Mouse (Mus musculus): ENCODE measurements at regions not wholly inside any gene's neighbourhood (a gene's known extent, or its start where the extent isn't known, plus 50 kb on each side); places are given as distances from the start of the nearest gene placed in this dataset. TPM values are rescaled to one million over a fixed set of nuclear protein-coding genes. Genes with fewer than 3 reads are reported as not detected.

GRCm38 (mm10) chr12:42137764-42138163, 651.5 kb upstream of the Lrrn3 start:
- Histone ChIP-seq H3K4me1 (peaks cover 11% of the 10 kb centered on the region), H3K9me3 (replicated peaks) (no peaks in the 10 kb centered on the region), H3K9ac (replicated peaks) (no peak overlapping the region), H3K27ac (replicated peaks) (no peak overlapping the region), H3K4me2 (no peak overlapping the region), H3K36me3 (no peaks in the 10 kb centered on the region), H3K27me3 (replicated peaks) (no peaks in the 10 kb centered on the region), H3K4me3 (replicated peaks) (no peak overlapping the region)
- 19% methylated on average over 5 of the region's 5 CpGs for WGBS
- no peak for ATAC-seq (ENCODE audit: low FRiP score)

- H3K4me1 ChIP-seq, result no peaks in the 10 kb centered on the region
- no peaks in the 10 kb centered on the region for H3K9me3 ChIP-seq (replicated peaks)
- no peaks in the 10 kb centered on the region for H3K36me3 ChIP-seq
- no peak overlapping the region for H3K4me3 ChIP-seq (replicated peaks)
- no peaks in the 10 kb centered on the region for H3K27me3 ChIP-seq (replicated peaks)
- H3K27ac ChIP-seq (replicated peaks), result no peak overlapping the region
- no peak overlapping the region for H3K9ac ChIP-seq (replicated peaks)
- 42% methylated on average over 1 of the region's 1 CpGs for WGBS
- no peak for ATAC-seq (ENCODE audit: low FRiP score)
- no peak overlapping the region for H3K4me2 ChIP-seq
These were observed 614.0 kb upstream of the Lrrn3 start for GRCm38 (mm10) chr12:42100189-42100588.

- Histone ChIP-seq H3K9ac (replicated peaks) (no peak overlapping the region), H3K36me3 (no peaks in the 10 kb centered on the region), H3K4me1 (no peaks in the 10 kb centered on the region), H3K4me3 (replicated peaks) (no peak overlapping the region), H3K27me3 (replicated peaks) (no peaks in the 10 kb centered on the region), H3K4me2 (no peak overlapping the region), H3K9me3 (replicated peaks) (no peaks in the 10 kb centered on the region), H3K27ac (replicated peaks) (no peak overlapping the region)
- ATAC-seq (ENCODE audit: low FRiP score), result peak; percentile 45; the same call in 1 of the 2 replicates
- 60% methylated on average over 4 of the region's 4 CpGs for WGBS
These were observed 584.2 kb upstream of the Lrrn3 start for GRCm38 (mm10) chr12:42070401-42070800.

- H3K27me3 ChIP-seq (replicated peaks), result no peaks in the 10 kb centered on the region
- ATAC-seq (ENCODE audit: low FRiP score), result no peak
- no peak overlapping the region for H3K9ac ChIP-seq (replicated peaks)
- H3K4me2 ChIP-seq, result no peak overlapping the region
- no peaks in the 10 kb centered on the region for H3K9me3 ChIP-seq (replicated peaks)
- H3K36me3 ChIP-seq, result no peaks in the 10 kb centered on the region
- H3K4me1 ChIP-seq, result no peaks in the 10 kb centered on the region
- H3K4me3 ChIP-seq (replicated peaks), result no peak overlapping the region
- no peak overlapping the region for H3K27ac ChIP-seq (replicated peaks)
These were observed 577.5 kb upstream of the Lrrn3 start for GRCm38 (mm10) chr12:42063745-42064144.

- no peaks in the 10 kb centered on the region for H3K9me3 ChIP-seq (replicated peaks)
- H3K27me3 ChIP-seq (replicated peaks), result no peaks in the 10 kb centered on the region
- no peak for ATAC-seq (ENCODE audit: low FRiP score)
- 54% methylated on average over 1 of the region's 1 CpGs for WGBS
- no peak overlapping the region for H3K9ac ChIP-seq (replicated peaks)
- H3K4me2 ChIP-seq, result no peak overlapping the region
- H3K36me3 ChIP-seq, result no peaks in the 10 kb centered on the region
- H3K27ac ChIP-seq (replicated peaks), result no peak overlapping the region
- H3K4me3 ChIP-seq (replicated peaks), result no peak overlapping the region
- no peaks in the 10 kb centered on the region for H3K4me1 ChIP-seq
These were observed 562.8 kb upstream of the Lrrn3 start for GRCm38 (mm10) chr12:42049056-42049455.

- Histone ChIP-seq H3K27me3 (replicated peaks) (no peaks in the 10 kb centered on the region), H3K9me3 (replicated peaks) (no peaks in the 10 kb centered on the region), H3K4me2 (no peak overlapping the region), H3K4me1 (no peaks in the 10 kb centered on the region), H3K27ac (replicated peaks) (no peak overlapping the region), H3K4me3 (replicated peaks) (no peak overlapping the region), H3K9ac (replicated peaks) (no peak overlapping the region), H3K36me3 (no peaks in the 10 kb centered on the region)
- 76% methylated on average over 2 of the region's 2 CpGs for WGBS
- ATAC-seq (ENCODE audit: low FRiP score), result no peak
These were observed 541.6 kb upstream of the Lrrn3 start for GRCm38 (mm10) chr12:42027874-42028273.

GRCm38 (mm10) chr12:42017506-42017905, 531.3 kb upstream of the Lrrn3 start:
- Histone ChIP-seq H3K4me3 (replicated peaks) (no peak overlapping the region), H3K27ac (replicated peaks) (no peak overlapping the region), H3K27me3 (replicated peaks) (no peaks in the 10 kb centered on the region), H3K4me1 (no peaks in the 10 kb centered on the region), H3K9ac (replicated peaks) (no peak overlapping the region), H3K4me2 (no peak overlapping the region), H3K9me3 (replicated peaks) (no peaks in the 10 kb centered on the region), H3K36me3 (no peaks in the 10 kb centered on the region)
- WGBS, result 45% methylated on average over 1 of the region's 1 CpGs
- no peak for ATAC-seq (ENCODE audit: low FRiP score)

GRCm38 (mm10) chr12:42008827-42009383, 522.7 kb upstream of the Lrrn3 start:
- WGBS, result 58% methylated on average over 3 of the region's 3 CpGs
- no peaks in the 10 kb centered on the region for H3K4me1 ChIP-seq
- no peak overlapping the region for H3K4me2 ChIP-seq
- H3K27ac ChIP-seq (replicated peaks), result no peak overlapping the region
- no peaks in the 10 kb centered on the region for H3K9me3 ChIP-seq (replicated peaks)
- H3K27me3 ChIP-seq (replicated peaks), result no peaks in the 10 kb centered on the region
- H3K36me3 ChIP-seq, result no peaks in the 10 kb centered on the region
- ATAC-seq (ENCODE audit: low FRiP score), result no peak
- no peak overlapping the region for H3K9ac ChIP-seq (replicated peaks)
- no peak overlapping the region for H3K4me3 ChIP-seq (replicated peaks)

- Histone ChIP-seq H3K27ac (replicated peaks) (no peak overlapping the region), H3K27me3 (replicated peaks) (no peaks in the 10 kb centered on the region), H3K4me2 (no peak overlapping the region), H3K9ac (replicated peaks) (no peak overlapping the region), H3K9me3 (replicated peaks) (no peaks in the 10 kb centered on the region), H3K36me3 (no peaks in the 10 kb centered on the region), H3K4me3 (replicated peaks) (no peak overlapping the region), H3K4me1 (no peaks in the 10 kb centered on the region)
- ATAC-seq (ENCODE audit: low FRiP score), result no peak
- WGBS, result 83% methylated on average over 2 of the region's 2 CpGs
These were observed 520.7 kb upstream of the Lrrn3 start for GRCm38 (mm10) chr12:42006912-42007311.

Small RNA genes lying in the stretch of these regions (microRNA-seq; reads per million reads assigned to microRNA genes)
- not detected for gene Gm25248

All from neural tube, embryonic 15.5 days (tissue).